Mouse (Mus musculus) cerebellum, adult 9-10 months (tissue): Measurements from ENCODE around the gene Ear6.

Experiments
- DNase-seq: peaks from one replicate; pipeline ENCODE4 v3.0.0; 2022

Gene Ear6

DNA sequence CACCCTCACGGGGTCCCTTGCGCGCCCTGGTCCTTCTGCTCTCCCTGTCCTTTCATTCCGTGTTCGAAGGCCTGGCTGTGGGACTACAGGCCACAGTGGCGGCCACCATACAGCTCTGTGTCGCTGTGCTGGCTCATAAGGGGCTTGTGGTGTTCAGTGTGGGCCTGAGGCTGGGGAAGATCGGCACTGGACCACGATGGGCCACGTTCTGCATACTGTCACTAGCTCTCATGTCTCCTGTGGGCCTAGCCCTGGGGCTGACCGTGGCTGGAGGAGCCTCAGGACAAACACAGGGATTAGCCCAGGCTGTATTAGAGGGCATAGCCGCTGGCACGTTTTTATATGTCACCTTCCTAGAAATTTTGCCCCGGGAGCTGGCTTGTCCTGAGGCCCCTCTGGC lies 41.6 kb downstream of the Ear6 start:
- no peak for DNase-seq

DNA sequence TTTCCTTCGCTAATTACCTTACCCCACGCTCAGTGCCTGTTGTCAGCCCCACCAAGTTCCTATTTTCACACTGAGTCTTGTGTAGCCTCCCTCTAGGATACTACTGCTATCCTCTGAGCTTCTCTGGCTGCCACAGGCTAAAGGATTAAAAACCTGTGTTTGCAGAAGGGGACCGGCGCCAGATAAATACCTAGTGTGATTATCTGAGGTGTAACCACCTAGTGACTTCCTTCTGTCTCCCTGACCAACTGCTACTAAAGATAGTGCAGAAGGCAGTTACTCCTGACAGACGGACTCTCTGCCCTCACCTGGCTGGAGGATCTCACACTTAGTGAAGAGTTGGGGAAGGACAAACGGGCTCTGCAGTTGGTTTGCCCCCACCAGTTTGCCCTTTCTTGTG lies 42.5 kb downstream of the Ear6 start:
- DNase-seq = no peak

DNA sequence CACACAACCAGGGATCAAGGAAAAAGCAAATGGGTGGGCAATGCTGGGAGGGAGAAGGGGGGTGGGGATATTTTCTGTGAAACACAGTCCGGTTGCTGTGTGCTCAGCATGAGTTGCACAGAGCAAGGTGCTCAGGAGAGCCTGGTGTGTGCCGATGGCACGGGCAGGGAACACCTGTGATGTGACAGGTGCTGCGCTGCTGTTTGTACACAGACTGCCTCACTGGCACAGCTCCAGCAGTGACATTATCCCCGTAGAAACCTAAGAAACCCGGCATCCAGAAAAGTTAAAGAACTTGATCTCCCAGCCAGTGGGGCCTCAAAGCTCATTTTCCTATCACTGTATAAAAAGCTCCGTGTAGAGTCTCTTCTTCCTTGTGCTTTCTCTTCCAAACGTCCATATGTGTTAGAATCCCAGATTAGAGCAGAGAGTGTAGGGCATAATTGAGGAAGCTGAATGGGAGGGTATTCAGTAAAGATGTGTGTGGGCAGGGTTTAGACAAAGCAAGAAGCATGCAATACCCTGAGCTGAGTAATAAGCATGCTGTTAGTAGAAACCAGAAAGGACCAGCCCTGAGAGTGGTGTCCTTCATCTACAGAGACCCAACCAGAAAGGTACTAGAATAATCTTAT lies 43.2 kb downstream of the Ear6 start:
- no peak for DNase-seq

DNA sequence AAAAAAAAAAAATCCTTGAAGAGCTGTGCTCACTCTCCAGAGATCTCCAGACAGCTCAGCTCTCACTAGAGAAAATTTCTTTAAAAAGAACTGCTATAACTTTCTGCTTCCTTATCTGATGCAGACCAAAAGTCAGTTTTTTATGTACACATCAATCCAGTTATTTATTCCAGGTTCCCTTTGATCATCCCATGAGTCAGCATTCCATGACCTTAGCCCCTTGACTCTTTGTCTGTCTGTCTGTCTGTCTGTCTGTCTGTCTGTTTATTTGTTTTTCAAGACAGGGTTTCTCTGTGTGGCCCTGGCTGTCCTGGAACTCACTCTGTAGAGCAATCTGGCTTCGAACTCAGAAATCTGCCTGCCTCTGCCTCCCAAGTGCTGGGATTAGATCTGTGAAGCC lies 45.9 kb downstream of the Ear6 start:
- no peak for DNase-seq

DNA sequence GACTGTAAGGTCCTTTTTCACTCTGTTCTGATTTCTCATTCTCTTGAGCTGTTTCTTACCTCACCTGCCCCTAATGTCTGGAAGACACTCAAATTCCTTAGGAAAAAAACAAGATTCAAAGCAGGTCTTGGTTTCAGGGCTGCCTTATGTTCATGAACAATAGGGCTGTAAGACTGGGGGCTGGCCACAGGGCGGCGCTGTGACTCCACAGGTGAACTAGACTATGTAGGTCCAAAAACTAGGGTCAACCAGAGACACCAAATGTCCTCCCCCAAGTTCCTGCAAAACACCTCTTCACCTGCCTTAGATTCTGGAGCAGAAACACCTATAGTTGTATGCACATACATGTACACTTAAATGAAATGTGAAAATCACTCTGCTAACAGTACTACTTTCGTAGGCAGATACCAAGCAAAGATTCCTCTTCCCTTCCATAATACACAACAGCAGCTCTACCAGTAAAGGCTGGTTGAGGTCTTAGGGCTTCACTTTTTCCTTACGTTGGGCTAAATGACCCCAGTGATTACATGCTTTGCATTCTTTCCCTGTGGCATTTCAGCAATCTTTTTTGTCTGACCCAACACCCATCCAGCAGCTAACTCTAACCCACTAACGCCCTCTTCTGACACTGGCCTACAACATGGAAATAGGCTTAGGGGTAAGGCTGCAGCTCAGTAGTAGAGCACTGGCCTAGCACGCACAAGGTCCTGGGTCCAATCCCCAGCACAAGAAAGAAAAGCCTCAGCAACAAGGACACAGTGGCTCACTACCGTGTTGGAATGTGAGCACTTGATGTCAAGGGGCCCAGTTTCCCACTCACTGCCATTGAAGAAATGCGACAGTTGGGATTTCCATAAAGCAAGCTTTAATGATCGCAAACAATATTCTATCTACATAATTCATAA lies 49.6 kb downstream of the Ear6 start:
- DNase-seq = peak; percentile 77

DNA sequence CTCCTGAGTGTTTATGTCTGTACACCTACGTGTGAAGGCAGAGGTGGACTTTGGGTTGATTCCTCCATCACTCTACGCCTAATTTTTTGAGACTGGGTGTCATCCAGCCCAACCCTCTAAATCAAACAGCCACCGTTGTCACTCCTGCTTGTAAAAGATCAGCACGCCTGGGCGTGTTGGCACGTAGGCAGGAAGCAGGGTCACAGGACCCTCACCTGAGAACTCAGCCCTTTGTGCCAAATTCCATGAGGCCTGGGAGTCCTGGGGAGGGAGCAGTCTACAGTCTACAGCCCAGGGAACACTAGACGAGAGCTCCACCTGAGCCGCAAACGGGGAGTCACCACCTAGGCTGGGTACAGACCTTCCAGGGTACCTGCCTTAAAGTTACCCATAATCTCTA lies 50.3 kb downstream of the Ear6 start:
- DNase-seq = no peak
